Mouse (Mus musculus) MEL-GATA-1-ER (cell line): ENCODE measurements around the gene Atf4.

Source experiments
- DNase-seq: peaks from one replicate; pipeline ENCODE4 v3.0.0-alpha.2; 2012; ENCODE audit warnings: low read depth; ENCODE audit errors: extremely low read depth

Gene Atf4

DNA sequence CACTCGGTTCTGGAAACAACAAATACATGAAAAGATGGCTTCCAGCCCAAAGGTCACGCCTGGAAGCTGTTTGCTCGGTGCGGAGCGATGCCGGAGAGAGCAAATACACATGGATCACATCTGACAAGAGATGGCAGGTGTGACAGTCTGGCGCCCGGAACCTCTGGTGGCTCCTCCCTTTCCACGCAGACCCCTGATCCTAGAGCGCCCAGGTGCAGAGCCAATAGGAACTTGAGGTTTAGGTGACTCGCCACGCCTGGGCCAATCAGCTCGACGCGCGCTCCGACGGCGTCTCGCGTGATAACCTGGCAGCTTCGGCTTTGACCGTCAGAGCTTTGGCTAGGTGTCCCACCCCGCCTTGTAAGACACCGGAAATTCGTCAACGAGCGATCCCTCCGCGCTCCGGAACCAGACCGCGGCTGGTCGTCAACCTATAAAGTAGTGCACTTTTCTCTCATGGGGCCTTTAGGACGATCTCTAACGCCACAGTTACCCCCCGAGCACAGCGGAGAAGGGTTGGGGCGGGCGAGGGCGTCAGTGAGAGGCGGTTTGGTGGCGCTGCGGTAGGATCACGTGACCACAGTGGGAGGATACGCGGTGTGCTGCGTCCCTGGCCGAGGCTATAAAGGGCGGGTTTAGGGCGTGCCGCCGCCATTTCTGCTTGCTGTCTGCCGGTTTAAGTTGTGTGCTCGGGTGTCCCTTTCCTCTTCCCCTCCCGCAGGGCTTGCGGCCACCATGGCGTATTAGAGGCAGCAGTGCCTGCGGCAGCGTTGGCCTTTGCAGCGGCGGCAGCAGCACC lies at the start of gene Atf4:
TSS of gene Atf4 (plus strand) at position 338 of the 799 bp plus-strand sequence.
- peak; percentile 99 for DNase-seq

DNA sequence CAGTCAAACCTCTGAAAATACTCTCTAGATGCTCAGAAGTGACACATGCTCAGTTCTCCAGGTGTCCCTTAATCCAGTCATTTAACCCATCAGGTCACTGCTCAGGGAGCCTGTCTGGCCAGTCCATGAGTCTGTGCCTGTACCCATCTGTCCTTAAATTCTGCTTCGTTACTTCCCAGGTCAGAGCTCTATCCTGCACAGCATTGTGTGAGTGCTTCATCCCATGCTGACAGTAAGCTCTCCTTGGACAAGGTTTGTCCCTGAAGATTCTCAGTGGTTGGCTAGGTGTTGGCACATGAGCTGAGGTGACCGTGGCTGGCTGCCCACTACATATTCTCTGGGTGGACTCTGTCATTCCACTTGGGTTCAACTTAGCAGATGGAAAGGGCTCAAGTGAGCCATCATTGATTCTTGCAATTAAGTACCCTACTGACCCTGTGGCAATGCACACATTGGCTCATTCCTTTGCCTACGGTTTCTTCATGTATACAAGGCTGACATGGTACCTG lies 48.9 kb upstream of the Atf4 start:
- no peak for DNase-seq

DNA sequence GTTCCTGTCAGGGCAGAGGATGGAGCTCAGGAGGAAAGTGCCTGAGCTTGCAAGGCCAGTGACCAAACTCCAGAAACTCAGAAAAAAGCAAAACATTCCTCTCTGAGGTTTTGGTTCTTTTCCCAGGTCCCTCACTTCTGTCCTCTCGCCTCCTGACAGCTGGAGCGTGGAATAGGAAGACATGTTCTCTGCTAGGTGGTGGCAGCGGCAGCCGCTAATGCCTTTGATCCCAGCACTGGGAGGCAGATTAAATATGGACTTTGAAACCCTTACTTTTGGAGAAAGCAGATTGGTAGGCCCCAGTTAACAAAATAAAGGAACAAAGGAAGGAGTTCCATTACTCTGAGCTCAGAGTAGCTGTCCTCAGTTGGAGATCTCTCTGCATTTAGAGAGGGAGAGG lies 46.5 kb upstream of the Atf4 start:
- no peak for DNase-seq

DNA sequence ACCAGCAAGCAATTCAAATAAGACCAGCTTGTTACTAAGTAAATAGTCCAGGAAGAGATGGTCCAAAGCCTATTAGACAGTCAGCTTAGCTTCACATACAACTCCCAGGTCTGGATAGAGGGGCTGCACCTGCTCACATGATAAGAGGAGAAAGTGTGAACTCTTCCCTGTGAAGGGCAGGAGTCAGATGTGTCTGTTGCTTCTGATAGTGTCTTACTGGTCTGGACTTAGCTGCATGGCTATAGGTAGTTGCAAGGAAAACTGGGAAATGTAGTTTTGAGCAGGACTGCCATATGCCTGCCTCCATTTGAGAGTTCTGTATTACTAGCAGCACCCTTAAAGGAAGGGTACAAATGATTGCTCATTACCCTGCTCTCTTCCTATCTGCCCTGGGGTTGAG lies 41.3 kb upstream of the Atf4 start:
- DNase-seq = no peak

DNA sequence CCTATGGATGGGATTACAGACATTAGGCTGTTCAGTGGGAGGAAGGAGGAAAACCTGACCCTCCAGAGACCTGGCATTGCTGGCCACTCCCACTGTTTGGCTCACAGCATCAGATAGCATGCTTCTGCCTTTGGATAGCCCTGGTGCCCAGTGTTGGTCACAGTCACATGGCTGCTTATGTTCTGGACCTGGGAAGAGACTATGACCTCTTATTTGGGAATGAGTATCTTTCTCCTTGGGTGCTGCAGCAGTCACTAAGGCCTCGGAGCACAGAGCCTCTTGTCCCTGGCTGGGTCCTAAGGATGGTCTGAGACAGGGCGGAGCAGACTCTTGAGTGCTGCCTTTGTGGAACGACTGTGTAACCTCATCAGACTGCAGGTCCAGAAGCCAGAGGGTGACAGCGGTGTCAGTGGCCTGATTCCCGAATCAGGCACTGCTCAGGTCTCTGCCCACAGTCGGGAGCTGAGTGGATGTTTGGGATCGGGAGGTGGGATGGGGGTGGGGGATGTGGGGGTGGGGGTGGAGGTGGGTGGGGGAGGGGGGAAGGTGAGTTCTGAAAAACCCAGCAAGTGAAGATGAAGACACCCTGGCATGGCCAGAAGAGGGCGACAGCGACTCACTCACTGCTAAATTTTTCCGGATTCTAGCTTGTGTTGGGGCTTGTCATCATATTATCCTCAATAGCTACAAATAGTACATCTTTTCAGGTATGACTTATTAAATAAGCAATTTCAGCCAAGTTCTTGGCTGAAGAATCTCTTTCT lies 39.1 kb upstream of the Atf4 start:
- no peak for DNase-seq

DNA sequence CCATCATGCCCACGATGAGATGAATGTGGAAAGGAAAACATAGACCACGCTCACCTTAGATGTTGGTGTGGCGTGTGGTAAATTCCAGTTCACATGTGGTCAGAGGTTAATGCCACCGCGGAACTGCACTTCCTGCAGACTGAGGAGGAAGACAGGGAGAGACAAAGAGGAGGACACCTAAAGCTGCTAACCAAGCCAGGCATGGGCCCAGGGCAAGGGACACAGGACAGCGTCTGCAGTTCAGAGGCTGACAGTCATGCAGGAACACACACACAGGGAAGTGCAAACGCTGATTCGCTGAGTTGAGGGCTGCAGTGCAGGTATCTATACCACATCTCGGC lies 38.5 kb upstream of the Atf4 start:
- DNase-seq = no peak

DNA sequence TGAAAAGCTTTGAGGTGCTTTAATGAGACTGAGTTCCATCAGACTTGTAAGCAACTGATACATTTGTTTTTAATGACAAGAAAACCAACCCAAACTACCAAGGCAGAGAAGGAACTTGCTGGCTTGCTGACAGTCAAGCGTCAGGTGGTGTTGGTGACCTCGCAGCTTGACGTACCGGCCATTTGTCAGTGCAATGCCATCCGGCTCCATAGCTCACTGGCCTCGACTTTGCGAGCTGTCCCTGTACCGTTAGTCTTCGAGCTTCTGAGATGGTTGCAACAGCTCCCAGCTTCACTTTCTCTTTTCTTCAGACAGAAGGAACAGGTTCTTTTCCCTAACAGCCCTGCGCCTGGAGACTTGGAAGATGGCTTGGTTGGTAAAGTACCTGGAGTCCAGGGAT lies 37.5 kb upstream of the Atf4 start:
- no peak for DNase-seq

DNA sequence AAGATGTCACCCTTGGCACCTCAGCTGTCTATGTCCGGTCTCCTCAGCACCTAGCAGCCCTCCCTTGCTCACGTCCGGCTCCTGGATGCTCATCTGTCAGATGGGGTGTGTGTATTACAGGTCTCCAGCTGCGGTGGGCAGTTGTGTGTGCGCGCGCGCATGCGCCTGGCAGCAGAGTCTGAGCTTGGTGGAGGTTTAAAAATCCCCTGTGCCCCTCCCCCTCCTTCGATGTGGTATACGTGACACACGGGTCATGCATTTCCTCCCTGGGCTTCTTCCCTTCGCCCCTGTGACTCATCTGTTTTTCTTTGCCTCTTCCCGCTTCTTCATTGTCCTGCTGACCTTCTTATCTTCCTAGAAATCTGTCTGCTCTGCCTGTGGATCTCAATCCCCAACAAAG lies 35.8 kb upstream of the Atf4 start:
- DNase-seq = no peak

DNA sequence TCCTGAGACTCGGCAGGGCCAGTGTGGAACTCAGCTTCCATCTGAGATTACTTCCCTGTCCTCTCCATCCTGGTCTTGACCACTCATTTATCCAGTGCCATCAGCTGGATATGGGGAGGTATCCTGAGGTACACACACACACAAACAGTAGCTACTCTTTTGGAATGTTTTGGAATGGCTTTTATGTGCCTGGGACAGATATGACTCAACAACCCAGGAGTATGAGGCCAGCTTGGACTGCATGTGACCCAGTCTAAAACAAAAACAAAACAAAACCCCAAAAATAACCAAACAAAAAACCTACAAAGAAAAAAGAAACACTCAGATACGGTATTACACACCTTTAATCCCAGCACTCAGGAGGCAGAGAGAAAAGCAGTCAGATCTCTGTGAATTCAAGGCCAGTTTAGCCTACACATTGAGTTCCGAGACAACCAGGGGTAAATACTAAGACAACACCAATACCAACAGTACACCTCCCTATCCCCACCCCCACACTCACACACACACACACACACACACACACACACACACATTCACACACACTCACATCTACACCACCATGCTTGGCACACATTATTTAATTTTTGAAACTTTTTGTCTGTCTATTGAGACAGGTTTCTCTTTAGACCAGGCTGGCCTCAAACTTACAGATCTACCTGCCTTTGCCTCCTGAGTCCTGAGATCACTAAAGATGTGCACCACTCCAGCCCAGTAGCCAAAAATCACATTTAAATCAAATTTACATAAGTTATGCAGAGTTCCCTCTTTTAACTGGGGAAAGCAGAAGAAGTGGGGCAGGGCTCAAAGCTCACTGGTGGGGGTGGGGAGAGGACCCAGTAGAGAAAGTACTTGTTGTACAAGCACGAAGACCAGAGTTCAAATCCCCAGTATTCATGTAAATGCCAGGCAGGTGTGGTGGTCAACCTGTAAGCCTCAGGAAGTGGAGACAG lies 35.0 kb upstream of the Atf4 start:
- no peak for DNase-seq

DNA sequence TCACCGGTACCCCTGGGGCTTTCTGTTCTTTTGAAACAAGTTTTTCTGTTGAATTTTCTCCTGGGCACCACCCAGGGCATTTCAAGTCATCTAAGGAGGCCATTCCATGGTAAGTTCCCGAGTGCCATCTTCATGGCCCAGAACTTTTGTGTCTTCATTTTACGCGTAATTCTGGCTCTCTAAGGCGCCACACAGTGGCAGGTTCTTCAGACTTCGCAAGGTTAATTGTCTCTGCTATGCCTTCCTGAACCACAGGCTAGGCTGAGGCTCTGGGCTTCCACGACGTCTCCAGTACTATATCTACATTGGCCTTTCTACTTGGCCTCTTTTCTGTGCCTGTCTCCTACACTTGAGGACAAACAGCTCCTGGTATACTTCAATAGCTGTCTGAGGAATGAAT lies 34.0 kb upstream of the Atf4 start:
- no peak for DNase-seq

DNA sequence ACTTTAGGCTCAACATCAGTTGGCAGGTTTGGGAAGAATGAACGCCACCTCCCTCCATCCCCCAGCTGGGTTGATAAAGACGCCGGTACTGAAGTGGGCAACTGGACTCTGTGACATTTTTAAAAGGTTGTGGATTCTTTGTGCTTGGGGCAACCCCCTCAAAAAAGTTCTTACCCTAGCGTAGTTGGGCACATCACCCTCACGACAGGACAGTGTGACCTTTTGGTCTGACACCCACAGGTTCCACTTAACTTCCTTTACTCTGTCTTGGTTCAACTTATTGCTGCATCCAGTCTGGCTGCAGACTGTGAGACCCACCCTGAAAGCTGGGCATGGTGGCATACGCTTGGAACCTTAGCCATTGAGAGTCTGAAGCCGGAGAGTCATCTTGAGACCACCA lies 31.2 kb upstream of the Atf4 start:
- no peak for DNase-seq

DNA sequence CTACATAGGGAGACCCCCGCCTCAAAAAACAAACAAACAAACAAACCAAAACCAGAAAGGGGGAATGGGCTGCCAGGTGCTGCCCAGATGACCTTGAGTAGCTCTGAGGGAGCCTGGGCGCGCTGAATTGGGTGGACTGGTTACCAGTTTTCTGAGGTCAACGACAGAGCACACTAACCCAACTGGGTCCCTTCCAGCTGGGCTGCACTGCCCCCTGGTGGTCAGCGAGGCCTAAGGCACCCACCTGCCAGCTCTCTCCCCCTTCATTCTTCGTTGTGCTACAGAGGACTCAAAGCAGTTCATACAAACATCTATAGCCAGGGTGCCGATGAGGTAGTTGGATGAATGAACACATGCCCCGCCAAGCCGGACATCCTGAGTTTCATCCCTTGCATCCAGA lies 29.8 kb upstream of the Atf4 start:
- peak; percentile 52 for DNase-seq

DNA sequence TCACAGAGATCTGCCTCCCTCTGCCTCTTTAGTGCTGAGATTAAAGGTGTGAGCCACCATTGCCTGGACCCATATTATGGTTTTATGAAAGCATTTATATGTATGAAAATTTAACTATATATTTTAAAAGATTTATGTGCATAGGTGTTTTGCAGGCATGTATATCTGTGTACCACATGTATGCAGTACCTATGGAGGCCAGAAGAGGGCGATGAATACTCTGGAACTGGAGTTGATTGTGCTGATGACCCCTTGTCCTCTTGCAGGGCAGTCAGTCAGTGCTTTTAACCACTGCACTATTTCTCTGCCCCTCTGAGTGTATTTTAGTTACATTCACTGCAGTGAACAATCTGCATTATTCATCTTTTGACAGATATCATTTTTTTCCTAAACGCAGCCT lies 29.2 kb upstream of the Atf4 start:
- DNase-seq = peak; percentile 52

DNA sequence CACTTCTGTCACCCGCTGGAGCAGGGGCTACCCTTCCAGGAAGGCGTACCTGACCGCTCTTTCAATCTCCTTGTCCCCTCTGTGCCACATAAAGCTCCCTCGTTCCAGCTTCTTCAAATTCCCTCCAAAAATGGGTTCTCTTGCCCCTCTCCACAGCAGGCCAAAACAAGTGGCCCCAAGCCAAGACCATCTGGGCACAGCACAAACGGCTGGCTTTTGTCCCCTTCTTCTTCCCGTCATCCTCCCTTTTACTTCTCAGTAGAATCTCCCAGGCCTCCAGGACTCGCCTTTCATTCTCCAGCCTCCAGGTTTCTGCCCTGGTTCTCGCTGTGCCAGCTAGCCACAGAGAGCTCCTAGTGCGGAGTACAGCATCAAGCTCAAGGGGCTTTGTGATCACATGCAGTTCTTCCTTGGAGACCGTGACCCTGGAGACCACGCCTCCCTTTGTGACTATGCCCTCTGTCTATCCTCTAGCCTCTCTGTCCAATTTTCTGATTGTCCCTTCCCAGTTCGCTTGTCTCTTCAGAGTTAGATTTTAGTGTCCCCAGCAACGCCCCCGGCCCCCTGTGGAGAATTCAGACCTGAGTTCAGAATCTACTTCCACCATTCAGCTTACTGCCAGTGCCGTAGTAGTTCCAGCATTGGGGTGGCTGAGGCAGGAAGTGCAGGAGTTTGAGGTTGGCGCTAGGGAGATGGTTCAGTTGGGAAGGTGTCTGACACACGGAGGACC lies 26.7 kb upstream of the Atf4 start:
- no peak for DNase-seq

DNA sequence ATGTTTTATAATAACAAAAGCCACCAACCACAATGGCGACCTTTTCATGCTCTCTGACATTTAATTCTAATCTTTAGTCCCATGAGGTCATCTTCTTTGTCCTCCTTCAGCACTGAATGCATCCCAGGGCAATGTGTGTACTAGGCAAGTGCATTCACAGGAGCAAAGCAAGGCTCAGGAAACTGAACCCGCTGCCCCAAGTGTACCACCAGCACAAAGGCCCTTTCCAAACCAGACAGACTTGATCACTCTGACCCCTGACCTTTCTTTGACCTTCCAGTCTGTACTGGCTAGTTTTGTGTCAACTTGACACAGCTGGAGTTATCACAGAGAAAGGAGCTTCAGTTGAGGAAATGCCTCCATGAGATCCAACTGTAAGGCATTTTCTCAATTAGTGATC lies 22.7 kb upstream of the Atf4 start:
- DNase-seq = no peak

DNA sequence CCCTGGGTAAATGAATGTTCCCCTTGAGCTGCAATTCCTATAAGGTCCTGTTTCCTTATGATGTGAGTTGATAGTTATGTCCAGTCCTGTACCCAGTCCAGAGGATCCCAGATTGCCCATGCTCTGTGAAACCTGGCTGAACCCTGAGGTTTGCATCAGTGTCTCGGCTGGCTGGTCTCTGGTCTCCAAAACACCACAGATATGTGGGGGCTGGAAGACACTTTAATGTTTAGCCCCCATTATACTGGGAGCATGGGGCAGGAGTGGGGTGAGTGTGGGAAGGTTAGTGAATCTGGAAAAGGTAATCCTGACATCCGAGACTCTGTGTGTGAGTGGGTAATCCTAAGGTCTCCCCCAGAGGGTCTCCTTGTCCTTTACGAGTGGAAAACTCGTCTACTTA lies 21.9 kb upstream of the Atf4 start:
- no peak for DNase-seq

DNA sequence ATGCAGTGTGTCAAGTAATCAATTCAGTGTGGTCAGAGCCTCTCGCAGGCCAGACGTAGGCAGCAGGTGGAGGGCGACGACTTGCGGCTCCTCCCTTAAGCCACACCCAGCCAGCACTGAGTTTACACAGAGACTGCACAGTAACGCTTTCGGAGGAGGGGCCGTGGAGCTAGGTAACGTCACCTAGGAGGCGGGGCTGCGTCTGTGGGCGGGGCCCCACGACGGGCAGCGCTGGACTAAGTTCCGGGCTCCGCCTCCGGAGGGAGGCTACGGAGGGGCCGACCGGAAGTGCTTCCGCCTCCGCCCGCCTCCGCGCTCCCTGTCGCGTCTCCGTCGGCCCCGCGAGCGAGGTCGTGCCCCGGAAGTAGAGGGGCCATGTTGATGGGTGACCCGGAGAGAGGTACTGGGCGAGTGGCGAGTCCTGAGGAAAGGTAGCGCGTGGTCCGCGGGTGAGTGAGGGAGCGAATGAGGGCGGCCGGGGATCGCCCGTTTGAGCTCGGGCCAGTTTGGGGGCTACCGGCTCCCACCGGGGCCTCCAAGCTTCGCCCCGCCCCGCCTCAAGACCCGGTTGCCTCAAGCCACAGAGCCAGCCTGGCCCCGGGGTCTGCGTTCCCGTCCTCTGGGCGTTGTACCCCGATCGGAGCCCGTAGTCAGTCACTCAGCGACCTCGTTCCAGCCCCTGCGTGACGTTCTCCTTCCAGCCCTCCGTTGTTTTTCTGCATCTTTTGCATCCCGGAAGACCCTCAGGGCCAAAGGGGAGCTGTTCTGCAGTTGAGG lies 21.1 kb upstream of the Atf4 start, which contains the start of gene Mief1:
TSS of gene Mief1 (plus strand) at position 286 of the 777 bp plus-strand sequence.
- peak; percentile 91 for DNase-seq

DNA sequence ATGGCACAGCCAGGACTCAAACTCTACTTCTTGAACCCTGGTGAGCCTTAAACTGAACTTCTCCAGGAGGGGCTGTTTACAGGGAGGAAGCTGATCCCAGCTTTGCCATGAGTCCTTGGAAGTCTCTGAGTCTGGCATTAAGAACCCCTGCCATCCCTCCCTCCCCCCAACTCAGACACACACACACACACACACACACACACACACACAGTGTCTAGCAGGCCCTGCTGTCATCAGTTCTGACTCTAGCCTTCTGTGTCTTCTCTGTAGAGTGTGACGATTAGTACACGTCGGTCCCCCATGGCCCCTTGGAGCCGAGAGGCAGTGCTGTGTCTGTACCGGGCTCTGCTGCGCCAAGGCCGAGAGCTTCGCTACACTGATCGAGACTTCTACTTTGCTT lies 19.4 kb upstream of the Atf4 start, which contains the start of gene AC140267.1:
TSS of gene AC140267.1 (plus strand) at position 301 of the 400 bp plus-strand sequence.
- DNase-seq = no peak

DNA sequence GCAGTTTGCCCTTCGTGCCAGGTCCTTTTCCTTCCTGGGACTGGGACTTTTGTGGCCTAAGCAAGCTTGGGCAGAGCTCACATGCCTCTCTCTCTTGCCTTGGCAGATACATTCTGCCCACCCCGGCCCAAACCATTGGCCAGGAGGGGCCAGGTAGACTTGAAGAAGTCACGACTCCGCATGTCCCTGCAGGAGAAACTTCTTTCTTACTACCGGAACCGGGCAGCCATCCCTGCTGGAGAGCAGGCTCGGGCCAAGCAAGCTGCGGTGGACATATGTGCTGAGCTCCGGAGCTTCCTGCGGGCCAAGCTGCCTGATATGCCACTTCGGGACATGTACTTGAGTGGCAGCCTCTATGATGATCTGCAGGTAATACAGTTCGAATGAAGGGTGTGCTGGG lies 6.8 kb upstream of the Atf4 start:
- DNase-seq = no peak

DNA sequence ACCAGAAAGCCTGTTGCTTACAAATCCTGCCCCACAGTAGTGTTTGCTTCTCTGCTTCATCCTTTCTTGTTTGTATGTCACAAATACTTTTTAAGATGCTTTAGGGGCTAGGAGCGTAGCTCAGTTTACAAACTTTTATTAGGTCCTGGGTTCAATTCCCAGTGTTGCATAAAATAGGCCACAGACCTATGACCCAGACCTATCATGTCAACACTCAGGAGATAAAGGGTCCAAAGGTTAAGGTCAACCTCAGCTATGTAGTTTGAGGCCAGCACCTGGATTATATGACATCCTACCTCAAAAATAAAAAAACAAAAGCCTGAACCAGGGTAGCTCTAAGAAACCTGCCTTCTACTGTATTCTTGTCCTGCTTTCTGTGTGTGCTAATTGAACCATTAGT lies 6.4 kb upstream of the Atf4 start:
- no peak for DNase-seq
